Mouse (Mus musculus) C2C12 (cell line): ENCODE measurements around the gene Fbxo22. TPM values are rescaled to one million over a fixed set of nuclear protein-coding genes. Genes with fewer than 3 reads are reported as not detected.
"Not testable (repeated sequence)": the region's sequence is repeated elsewhere in the genome, so short reads cannot be mapped to it uniquely, and the experiment has no call there.

Source experiments
- H3K27me3 ChIP-seq: one replicate; pipeline ENCODE4 v1.6.1; 2011; ENCODE audit not compliant: control insufficient read depth, insufficient read depth, insufficient read length
- H3K36me3 ChIP-seq: one replicate; pipeline ENCODE4 v1.6.1; 2011; ENCODE audit not compliant: control insufficient read depth, insufficient read depth
- H3K4me3 ChIP-seq: one replicate; pipeline ENCODE4 v1.5.1; 2011; ENCODE audit warnings: mild to moderate bottlenecking, control low read depth; ENCODE audit not compliant: poor library complexity, insufficient read depth, severe bottlenecking
- H3K79me2 ChIP-seq: one replicate; pipeline ENCODE4 v1.6.1; 2011; ENCODE audit not compliant: control insufficient read depth, insufficient read depth
- H3K79me3 ChIP-seq: one replicate; pipeline ENCODE4 v1.6.1; 2011; ENCODE audit warnings: low read depth, control low read depth
- H3ac ChIP-seq: one replicate; pipeline ENCODE3; 2011; ENCODE audit warnings: low read depth; ENCODE audit not compliant: control insufficient read depth, insufficient read length
- CEBPB ChIP-seq: IDR thresholded peaks from one replicate; pipeline ENCODE4 v1.6.1; 2011; ENCODE audit warnings: low read depth, mild to moderate bottlenecking, control low read depth, moderate library complexity
- CTCF ChIP-seq: IDR thresholded peaks from one replicate; pipeline ENCODE4 v1.5.1; 2011; ENCODE audit not compliant: control insufficient read depth, insufficient read depth, insufficient read length
- FOSL1 ChIP-seq: IDR thresholded peaks from one replicate; pipeline ENCODE4 v1.8.0; 2011; ENCODE audit warnings: mild to moderate bottlenecking, low read length; ENCODE audit not compliant: poor library complexity, insufficient read depth, severe bottlenecking
- MAX ChIP-seq: IDR thresholded peaks from one replicate; pipeline ENCODE4 v1.6.1; 2011; ENCODE audit warnings: mild to moderate bottlenecking, control low read depth
- MYOD1 ChIP-seq: IDR thresholded peaks from one replicate; pipeline ENCODE4 v1.6.1; 2011; ENCODE audit warnings: low read depth; ENCODE audit not compliant: control insufficient read depth, insufficient read length
- MYOG ChIP-seq: IDR thresholded peaks from one replicate; pipeline ENCODE4 v1.6.1; 2011; ENCODE audit not compliant: control insufficient read depth, insufficient read length; ENCODE audit errors: extremely low read depth
- USF1 ChIP-seq: IDR thresholded peaks from one replicate; pipeline ENCODE4 v1.6.1; 2011; ENCODE audit warnings: low read depth, mild to moderate bottlenecking, control low read depth, moderate library complexity
- polyA plus RNA-seq: library from polyadenylated mRNA; unstranded; fragments of >200 nt; fragmentation: generic; extraction: Trizol; gene quantifications from one replicate; pipeline ENCODE4 v1.2.1, GENCODE M21; 2012; ENCODE audit warnings: missing spikeins

Gene Fbxo22
- polyA plus RNA-seq, 1 experiment = 26.5 TPM

GRCm38 (mm10) chr9:55240852-55241251 lies 32.1 kb downstream of the Fbxo22 start:
- no peak overlapping the region for H3K4me3 ChIP-seq
- TF ChIP-seq MYOG = no peak
- TF ChIP-seq FOSL1 = no peak
- no peak for TF ChIP-seq USF1
- TF ChIP-seq MYOD1 = no peak
- no peak for TF ChIP-seq MAX
- no peak for TF ChIP-seq CEBPB
- no peak for TF ChIP-seq CTCF
- peaks cover 24% of the 10 kb centered on the region for H3K27me3 ChIP-seq

GRCm38 (mm10) chr9:55241863-55242685 lies 33.3 kb downstream of the Fbxo22 start:
- TF ChIP-seq FOSL1 (no peak), MAX (no peak), MYOG (no peak), MYOD1 (no peak), CTCF (no peak), CEBPB (no peak), USF1 (no peak)
- H3ac ChIP-seq = no peak overlapping the region
- H3K79me3 ChIP-seq = no peaks in the 10 kb centered on the region
- no peaks in the 10 kb centered on the region for H3K36me3 ChIP-seq
- no peak overlapping the region for H3K4me3 ChIP-seq
- H3K79me2 ChIP-seq = no peaks in the 10 kb centered on the region
- H3K27me3 ChIP-seq = peaks cover 24% of the 10 kb centered on the region

More at GRCm38 (mm10) chr9:55240852-55241251, 32.1 kb downstream of the Fbxo22 start:
- no peaks in the 10 kb centered on the region for H3K79me2 ChIP-seq
- no peaks in the 10 kb centered on the region for H3K79me3 ChIP-seq
- no peak overlapping the region for H3ac ChIP-seq
- no peaks in the 10 kb centered on the region for H3K36me3 ChIP-seq

GRCm38 (mm10) chr9:55243280-55243679 lies 34.6 kb downstream of the Fbxo22 start:
- Histone ChIP-seq H3K36me3 (no peaks in the 10 kb centered on the region), H3K4me3 (no peak overlapping the region), H3K27me3 (peaks cover 20% of the 10 kb centered on the region), H3ac (no peak overlapping the region), H3K79me3 (no peaks in the 10 kb centered on the region), H3K79me2 (no peaks in the 10 kb centered on the region)
- no peak for TF ChIP-seq MYOG
- no peak for TF ChIP-seq FOSL1
- TF ChIP-seq CTCF = no peak
- TF ChIP-seq USF1 = no peak

- Histone ChIP-seq H3K27me3 (peaks cover 20% of the 10 kb centered on the region), H3K79me3 (no peaks in the 10 kb centered on the region)
These were observed 35.4 kb downstream of the Fbxo22 start for GRCm38 (mm10) chr9:55244079-55244478.

DNA sequence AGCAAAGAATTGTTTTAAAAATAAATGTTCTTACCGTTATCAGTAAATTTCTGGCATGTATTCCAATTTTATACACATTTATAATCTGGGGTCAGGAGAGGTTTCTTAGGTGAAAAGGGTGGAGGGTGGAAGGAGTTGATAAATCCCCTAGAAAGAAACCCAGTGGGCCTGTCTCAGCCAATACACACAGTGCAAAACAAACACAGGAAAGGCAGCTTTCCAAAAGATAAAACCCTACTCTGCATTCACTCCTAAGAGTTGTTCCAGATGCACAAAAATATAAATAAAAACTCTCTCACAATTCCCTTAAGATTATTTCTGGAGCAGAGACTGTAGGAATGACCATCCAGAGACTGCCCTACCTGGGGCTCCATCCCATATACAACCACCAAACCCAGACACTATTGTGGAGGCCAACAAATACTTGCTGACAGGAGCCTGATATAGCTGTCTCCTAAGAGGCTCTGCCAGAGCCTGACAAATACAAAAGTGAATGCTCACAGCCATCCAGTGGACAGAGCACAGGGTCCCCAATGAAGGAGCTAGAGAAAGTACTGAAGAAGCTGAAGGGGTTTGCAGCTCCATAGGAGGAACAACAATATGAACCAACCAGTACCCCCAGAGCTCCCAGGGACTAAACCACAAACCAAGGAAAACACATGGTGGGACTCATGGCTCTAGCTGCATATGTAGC lies 36.5 kb downstream of the Fbxo22 start:
- not testable (repeated sequence) for H3K36me3 ChIP-seq, H3K79me2 ChIP-seq, H3K79me3 ChIP-seq, H3K4me3 ChIP-seq, H3ac ChIP-seq
- peaks cover 20% of the 10 kb centered on the region for H3K27me3 ChIP-seq

More at GRCm38 (mm10) chr9:55244079-55244478, 35.4 kb downstream of the Fbxo22 start:
- Histone ChIP-seq H3K4me3 (no peak overlapping the region), H3ac (no peak overlapping the region), H3K79me2 (no peaks in the 10 kb centered on the region), H3K36me3 (no peaks in the 10 kb centered on the region)
- TF ChIP-seq MYOG (no peak), MAX (no peak)

- H3K79me3 ChIP-seq = no peaks in the 10 kb centered on the region
- TF ChIP-seq FOSL1 = no peak
- no peak for TF ChIP-seq MYOD1
- TF ChIP-seq MYOG = no peak
- no peak for TF ChIP-seq CTCF
- TF ChIP-seq CEBPB = no peak
- TF ChIP-seq MAX = no peak
- no peak for TF ChIP-seq USF1
- no peaks in the 10 kb centered on the region for H3K36me3 ChIP-seq
- H3ac ChIP-seq = no peak overlapping the region
- no peak overlapping the region for H3K4me3 ChIP-seq
- peaks cover 15% of the 10 kb centered on the region for H3K27me3 ChIP-seq
- H3K79me2 ChIP-seq = no peaks in the 10 kb centered on the region
These were observed 37.7 kb downstream of the Fbxo22 start for GRCm38 (mm10) chr9:55246440-55246839.
